Mouse (Mus musculus) hindbrain, embryonic 11.5 days (tissue): ENCODE measurements around the gene Lpp. TPM values are rescaled to one million over a fixed set of nuclear protein-coding genes. Genes with fewer than 3 reads are reported as not detected.

ENCODE experiments used
- ATAC-seq: fragments of 200-750 bp; cut with Nextera tagmentation; 2 replicates; pipeline ENCODE4 v1.8.0; 2017; ENCODE audit warnings: mild to moderate bottlenecking, moderate TSS enrichment, moderate library complexity; ENCODE audit not compliant: low FRiP score
- DNase-seq: peaks from one replicate; pipeline ENCODE4 v3.0.0-alpha.2; 2015; ENCODE audit warnings: low spot score
- H3K27ac ChIP-seq: fragments of 300-500 bp; sonication (generic); 2 replicates; pipeline ENCODE4 v1.5.1; 2014; ENCODE audit warnings: mild to moderate bottlenecking, low read depth, low read length
- H3K27me3 ChIP-seq: fragments of 300-500 bp; sonication (generic); 2 replicates; pipeline ENCODE4 v1.6.1; 2014; ENCODE audit warnings: mild to moderate bottlenecking, low read length, moderate library complexity, mixed read lengths; ENCODE audit not compliant: control insufficient read depth, insufficient read depth
- H3K36me3 ChIP-seq: fragments of 300-500 bp; sonication (generic); 2 replicates; pipeline ENCODE4 v1.6.1; 2014; ENCODE audit warnings: mild to moderate bottlenecking, low read length, moderate library complexity, mixed read lengths; ENCODE audit not compliant: control insufficient read depth, insufficient read depth
- H3K4me1 ChIP-seq: fragments of 300-500 bp; sonication (generic); replicated peaks from 2 replicates; pipeline ENCODE4 v1.6.1; 2014; ENCODE audit warnings: low read length, mixed read lengths; ENCODE audit not compliant: control insufficient read depth, insufficient read depth
- H3K4me2 ChIP-seq: fragments of 300-500 bp; sonication (generic); replicated peaks from 2 replicates; pipeline ENCODE4 v1.6.1; 2014; ENCODE audit warnings: mild to moderate bottlenecking, low read depth, low read length
- H3K4me3 ChIP-seq: fragments of 300-500 bp; sonication (generic); 2 replicates; pipeline ENCODE4 v1.5.1; 2014; ENCODE audit warnings: low read depth, low read length
- H3K9ac ChIP-seq: fragments of 300-500 bp; sonication (generic); 2 replicates; pipeline ENCODE4 v1.6.1; 2014; ENCODE audit warnings: low read depth, low read length
- H3K9me3 ChIP-seq: fragments of 300-500 bp; sonication (generic); 2 replicates; pipeline ENCODE4 v1.6.1; 2016; ENCODE audit warnings: low read length; ENCODE audit not compliant: control insufficient read depth
- WGBS: fragments of 180-500 bp; shearing (Covaris S2); extraction: QIAGEN DNeasy Blood & Tissue Kit; methylation state at CpG from one replicate; pipeline ENCODE4 v1.1.7; 2014; 5-methylcytosine and 5-hydroxymethylcytosine counted together
- polyA plus RNA-seq: library from polyadenylated mRNA; unstranded; fragments of >200 nt; fragmentation: Nextera tagmentation; extraction: Ambion mirVana; gene quantifications from 2 replicates; pipeline ENCODE4 v1.2.1, GENCODE M21; 2014

Lpp gene
- polyA plus RNA-seq, 1 experiment from 2014 or later: 25.1 TPM

- no peaks in the 10 kb centered on the region for H3K27me3 ChIP-seq
- H3K9ac ChIP-seq: no peak overlapping the region
- H3K9me3 ChIP-seq: no peaks in the 10 kb centered on the region
- H3K4me3 ChIP-seq: no peak overlapping the region
- no peaks in the 10 kb centered on the region for H3K4me1 ChIP-seq
- WGBS: 87% methylated on average over 4 of the region's 4 CpGs
- no peaks in the 10 kb centered on the region for H3K36me3 ChIP-seq
- H3K27ac ChIP-seq: no peak overlapping the region
- no peak overlapping the region for H3K4me2 ChIP-seq
- DNase-seq: no peak
- no peak for ATAC-seq
These were observed 168.3 kb downstream of the Lpp start for GRCm38 (mm10) chr16:24561602-24562001.

GRCm38 (mm10) chr16:24565311-24565710 lies 172.0 kb downstream of the Lpp start:
- Histone ChIP-seq H3K4me1 (no peaks in the 10 kb centered on the region), H3K4me2 (no peak overlapping the region), H3K36me3 (no peaks in the 10 kb centered on the region), H3K27me3 (no peaks in the 10 kb centered on the region), H3K4me3 (no peak overlapping the region), H3K27ac (no peak overlapping the region), H3K9ac (no peak overlapping the region), H3K9me3 (no peaks in the 10 kb centered on the region)
- WGBS: 74% methylated on average over 7 of the region's 7 CpGs
- ATAC-seq: no peak
- DNase-seq: peak; percentile 19

GRCm38 (mm10) chr16:24566277-24566676 lies 173.0 kb downstream of the Lpp start:
- no peak overlapping the region for H3K9ac ChIP-seq
- H3K9me3 ChIP-seq: no peaks in the 10 kb centered on the region
- ATAC-seq (no peak), DNase-seq (peak; percentile 15)
- WGBS: 77% methylated on average over 3 of the region's 3 CpGs
- H3K27ac ChIP-seq: no peak overlapping the region
- no peaks in the 10 kb centered on the region for H3K36me3 ChIP-seq
- no peaks in the 10 kb centered on the region for H3K4me1 ChIP-seq
- H3K4me2 ChIP-seq: no peak overlapping the region
- H3K27me3 ChIP-seq: no peaks in the 10 kb centered on the region
- no peak overlapping the region for H3K4me3 ChIP-seq

GRCm38 (mm10) chr16:24567562-24567961 lies 174.3 kb downstream of the Lpp start:
- ATAC-seq (no peak), DNase-seq (no peak)
- 89% methylated on average over 3 of the region's 3 CpGs for WGBS
- Histone ChIP-seq H3K4me2 (no peak overlapping the region), H3K9ac (no peak overlapping the region), H3K27ac (no peak overlapping the region), H3K27me3 (no peaks in the 10 kb centered on the region), H3K4me1 (no peaks in the 10 kb centered on the region), H3K36me3 (no peaks in the 10 kb centered on the region), H3K9me3 (no peaks in the 10 kb centered on the region), H3K4me3 (no peak overlapping the region)

- DNase-seq (no peak), ATAC-seq (no peak)
- Histone ChIP-seq H3K9ac (no peak overlapping the region), H3K4me3 (no peak overlapping the region), H3K36me3 (no peaks in the 10 kb centered on the region), H3K27ac (no peak overlapping the region), H3K4me1 (no peaks in the 10 kb centered on the region), H3K9me3 (no peaks in the 10 kb centered on the region), H3K4me2 (no peak overlapping the region), H3K27me3 (no peaks in the 10 kb centered on the region)
- WGBS: 76% methylated on average over 3 of the region's 3 CpGs
These were observed 174.8 kb downstream of the Lpp start for GRCm38 (mm10) chr16:24568061-24568460.

- Histone ChIP-seq H3K4me2 (no peak overlapping the region), H3K27ac (no peak overlapping the region), H3K4me1 (no peaks in the 10 kb centered on the region), H3K4me3 (no peak overlapping the region), H3K27me3 (no peaks in the 10 kb centered on the region), H3K9me3 (no peaks in the 10 kb centered on the region), H3K36me3 (no peaks in the 10 kb centered on the region), H3K9ac (no peak overlapping the region)
- ATAC-seq (no peak), DNase-seq (no peak)
- WGBS: 84% methylated on average over 5 of the region's 5 CpGs
These were observed 176.4 kb downstream of the Lpp start for GRCm38 (mm10) chr16:24569681-24570080.

- WGBS: 94% methylated on average over 2 of the region's 2 CpGs
- no peaks in the 10 kb centered on the region for H3K36me3 ChIP-seq
These were observed 183.7 kb downstream of the Lpp start for GRCm38 (mm10) chr16:24576999-24577398.

GRCm38 (mm10) chr16:24577798-24578197 lies 184.5 kb downstream of the Lpp start:
- DNase-seq (no peak), ATAC-seq (no peak)
- H3K27ac ChIP-seq: no peak overlapping the region
- H3K9me3 ChIP-seq: no peaks in the 10 kb centered on the region
- no peaks in the 10 kb centered on the region for H3K27me3 ChIP-seq
- no peaks in the 10 kb centered on the region for H3K4me1 ChIP-seq
- 83% methylated on average over 2 of the region's 2 CpGs for WGBS
- no peak overlapping the region for H3K4me2 ChIP-seq
- no peak overlapping the region for H3K9ac ChIP-seq
- H3K36me3 ChIP-seq: no peaks in the 10 kb centered on the region
- no peak overlapping the region for H3K4me3 ChIP-seq

More at GRCm38 (mm10) chr16:24576999-24577398, 183.7 kb downstream of the Lpp start:
- no peak for ATAC-seq
- H3K27me3 ChIP-seq: no peaks in the 10 kb centered on the region
- H3K4me3 ChIP-seq: no peak overlapping the region
- no peaks in the 10 kb centered on the region for H3K4me1 ChIP-seq
- H3K9me3 ChIP-seq: no peaks in the 10 kb centered on the region
- H3K4me2 ChIP-seq: no peak overlapping the region
- H3K27ac ChIP-seq: no peak overlapping the region
- no peak overlapping the region for H3K9ac ChIP-seq
- no peak for DNase-seq

- no peaks in the 10 kb centered on the region for H3K9me3 ChIP-seq
- no peaks in the 10 kb centered on the region for H3K36me3 ChIP-seq
- H3K4me2 ChIP-seq: no peak overlapping the region
- H3K27ac ChIP-seq: no peak overlapping the region
- no peak for DNase-seq
- 90% methylated on average over 2 of the region's 2 CpGs for WGBS
- no peak overlapping the region for H3K4me3 ChIP-seq
- no peak for ATAC-seq
- no peaks in the 10 kb centered on the region for H3K4me1 ChIP-seq
- H3K9ac ChIP-seq: no peak overlapping the region
- no peaks in the 10 kb centered on the region for H3K27me3 ChIP-seq
These were observed 189.5 kb downstream of the Lpp start for GRCm38 (mm10) chr16:24582847-24583246.
